Comparison of ENCODE assay signal across 15 mouse cellular contexts in genomic region chr2:12212662-12213463, GRCm38 (mm10).
A peak's percentile ranks its signal among the peaks of the same experiment; 100 is the strongest.
DNase-seq lines count a peak whose midpoint lies in the region; ATAC-seq and TF ChIP-seq lines count a peak whose summit lies in the region.
"Had no signal": no experiment of that assay in that cellular context is flagged by ENCODE, and none has a peak within 500 bp of the region (broad histone marks: within the 10 kb centered on the region; RNA-seq: fewer than 3 reads in every experiment).

No protein-coding gene starts in this region.

- intact Hi-C loops in heart, adult 2 months (cut with DNase I), result no loop called here

- no peak for TF ChIP-seq CTCF in heart, adult 2 months (IDR thresholded peaks at IDR 0.05)
- TF ChIP-seq CTCF in lung, adult 2 months (IDR thresholded peaks at IDR 0.05; ENCODE audit: insufficient read depth, low read length), result no peak

- H3K4me3 ChIP-seq in heart, adult 2 months, result no peak overlapping the region
- no peak overlapping the region for H3K4me3 ChIP-seq in lung, embryonic 16.5 days (ENCODE audit: low read length)
- H3K4me3 ChIP-seq in lung, adult 2 months (replicated peaks; ENCODE audit: extremely low read depth, low read depth, low read length), result no peak overlapping the region
- H3K4me3 ChIP-seq in stomach, embryonic 16.5 days (replicated peaks; ENCODE audit: low read length), result no peak overlapping the region
- H3K4me3 ChIP-seq: hindbrain, embryonic 15.5 days; left cerebral cortex, adult 2 months had no signal

- H3K9ac ChIP-seq in heart, adult 2 months (ENCODE audit: low read depth, low read length), result no peak overlapping the region
- no peak overlapping the region for H3K9ac ChIP-seq in lung, embryonic 16.5 days (ENCODE audit: low read length)
- H3K9ac ChIP-seq in stomach, embryonic 16.5 days (ENCODE audit: low read length), result no peak overlapping the region
- H3K9ac ChIP-seq: hindbrain, embryonic 15.5 days; liver, postnatal 0 days had no signal

- no peaks in the 10 kb centered on the region for H3K9me3 ChIP-seq in lung, embryonic 16.5 days (ENCODE audit: control insufficient read depth, low read length)
- no peaks in the 10 kb centered on the region for H3K9me3 ChIP-seq in stomach, embryonic 16.5 days (replicated peaks; ENCODE audit: control insufficient read depth, low read length)
- H3K9me3 ChIP-seq: hindbrain, embryonic 15.5 days had no signal

- peaks cover 2% of the 10 kb centered on the region for H3K36me3 ChIP-seq in heart, adult 2 months (ENCODE audit: control insufficient read depth, insufficient read depth, low read length)
- H3K36me3 ChIP-seq in lung, embryonic 16.5 days (ENCODE audit: control insufficient read depth, insufficient read depth, low read length), result no peaks in the 10 kb centered on the region
- no peaks in the 10 kb centered on the region for H3K36me3 ChIP-seq in stomach, embryonic 16.5 days (ENCODE audit: control insufficient read depth, insufficient read depth, low read length)
- H3K36me3 ChIP-seq: hindbrain, embryonic 15.5 days had no signal

- TF ChIP-seq EP300 in heart, adult 2 months (IDR thresholded peaks at IDR 0.05; ENCODE audit: insufficient read depth, low read depth, low read length), result no peak

- 35% methylated on average over 3 of the region's 3 CpGs for whole genome bisulfite sequencing in heart, adult 2 months
- WGBS in lung, embryonic 16.5 days, result 27% methylated on average over 3 of the region's 3 CpGs
- WGBS in lung, adult 2 months, result 35% methylated on average over 3 of the region's 3 CpGs
- WGBS in stomach, embryonic 16.5 days, result 33% methylated on average over 3 of the region's 3 CpGs

- no peak overlapping the region for H3K4me2 ChIP-seq in lung, embryonic 16.5 days (ENCODE audit: low read depth, low read length)
- H3K4me2 ChIP-seq in stomach, embryonic 16.5 days (ENCODE audit: low read depth, low read length), result no peak overlapping the region
- H3K4me2 ChIP-seq: hindbrain, embryonic 15.5 days had no signal

- H3K79me2 ChIP-seq in heart, adult 2 months (replicated peaks; ENCODE audit: control insufficient read depth, insufficient read depth, low read length), result no peaks in the 10 kb centered on the region

- H3K27me3 ChIP-seq in heart, adult 2 months (ENCODE audit: control insufficient read depth, insufficient read depth, low read length), result no peaks in the 10 kb centered on the region
- H3K27me3 ChIP-seq in lung, embryonic 16.5 days (ENCODE audit: control insufficient read depth, insufficient read depth, low read depth, low read length), result no peaks in the 10 kb centered on the region
- H3K27me3 ChIP-seq in stomach, embryonic 16.5 days (ENCODE audit: control insufficient read depth, insufficient read depth, low read length), result no peaks in the 10 kb centered on the region
- H3K27me3 ChIP-seq: hindbrain, embryonic 15.5 days had no signal

- ATAC-seq in lung, embryonic 16.5 days (ENCODE audit: low read depth), result peak; percentile 89
- ATAC-seq in stomach, embryonic 16.5 days (ENCODE audit: insufficient read depth, low FRiP score), result peak; percentile 10; the same call in 1 of the 2 replicates
- ATAC-seq: liver, postnatal 0 days; midbrain, embryonic 16.5 days had no signal

- DNase-seq in heart, adult 2 months, result no peak
- no peak for DNase-seq in heart, postnatal 4 days
- DNase-seq in lung, adult 2 months, result no peak
- DNase-seq in kidney, postnatal 10 days, result peak; percentile 64
- no peak for DNase-seq in left cerebral cortex, adult 9 months (ENCODE audit: low spot score in 2 of 2)
- DNase-seq in urinary bladder, adult 2 months (ENCODE audit: low spot score), result no peak
- DNase-seq: adrenal gland, adult 8-10 months; heart, adult 18-20 months; liver, postnatal 0 days; right cerebral cortex, postnatal 14 days had no signal

- no peak for TF ChIP-seq POLR2A in heart, adult 2 months (IDR thresholded peaks at IDR 0.05; ENCODE audit: insufficient read depth, low read depth, low read length)
- no peak for TF ChIP-seq POLR2A in lung, adult 2 months (IDR thresholded peaks at IDR 0.05; ENCODE audit: borderline replicate concordance, extremely low read depth, low read depth, low read length)

- H3K4me1 ChIP-seq in heart, adult 2 months (ENCODE audit: control insufficient read depth, insufficient read depth, low read length), result peaks cover 3% of the 10 kb centered on the region
- H3K4me1 ChIP-seq in lung, embryonic 16.5 days (replicated peaks; ENCODE audit: control insufficient read depth, insufficient read depth, low read length), result peaks cover 9% of the 10 kb centered on the region; the same call in 1 of the 2 replicates
- no peaks in the 10 kb centered on the region for H3K4me1 ChIP-seq in lung, adult 2 months (ENCODE audit: control insufficient read depth, insufficient read depth, low read length)
- 0 out of 2 replicates have a peak, but pooled peaks cover 4% of the 10 kb centered on the region for H3K4me1 ChIP-seq in stomach, embryonic 16.5 days (ENCODE audit: control insufficient read depth, insufficient read depth, low read length)
- H3K4me1 ChIP-seq: hindbrain, embryonic 15.5 days had no signal

- H3K27ac ChIP-seq in heart, adult 2 months, result peak overlapping the region; percentile 23; the same call in 1 of the 2 replicates
- H3K27ac ChIP-seq in lung, embryonic 16.5 days (ENCODE audit: low read length), result peak overlapping the region; percentile 88
- H3K27ac ChIP-seq in stomach, embryonic 16.5 days (ENCODE audit: low read length), result peak overlapping the region; percentile 29
- H3K27ac ChIP-seq: hindbrain, embryonic 15.5 days; left cerebral cortex, adult 2 months had no signal

Comparison
In these comparisons a context has a peak if more than half of its experiments do, and no peak if none do; other contexts are left out.
1. H3K27ac ChIP-seq: peak in every context shown above with its lines; median percentile 88 in lung, embryonic 16.5 days; 29 in stomach, embryonic 16.5 days; 23 in heart, adult 2 months.